Mouse (Mus musculus): ENCODE measurements around the gene F3. TPM values are rescaled to one million over a fixed set of nuclear protein-coding genes. Genes with fewer than 3 reads are reported as not detected.

The F3 gene
- total and polyA plus RNA-seq, 3 experiments: 0.46 to 0.73 (median 0.55) TPM

GRCm38 (mm10) chr3:121720801-121721690, 2.3 kb upstream of the F3 start:
- H3K27ac ChIP-seq (ENCODE audit: insufficient read depth, low read depth): no peak overlapping the region
- no peaks in the 10 kb centered on the region for H3K9me3 ChIP-seq (replicated peaks; ENCODE audit: low read length)
- H3K4me2 ChIP-seq (ENCODE audit: insufficient read depth, low read depth, poor library complexity, severe bottlenecking): peak overlapping the region; percentile 91
- no peaks in the 10 kb centered on the region for H3K36me3 ChIP-seq (replicated peaks in 1 of 2; ENCODE audit: control insufficient read depth in 1 of 2, insufficient read depth in 1 of 2, low read length in 1 of 2)
- H3K4me3 ChIP-seq (replicated peaks in 1 of 3; ENCODE audit: low read depth in 2 of 3, low read length in 2 of 3, poor library complexity in 1 of 3): peak overlapping the region; percentile 15 to 29 (median 18)
- in situ Hi-C loops (cut with MboI; ENCODE audit: low pct_ligation_motif_present, low pct_unique_long_range_greater_than_20kb, low sequenced_read_pairs): loop anchor here (5.0 to 25.0 kb wide), 2 partner anchors 174 to 409 kb away; no protein-coding TSS in a partner anchor
- no peaks in the 10 kb centered on the region for H3K79me2 ChIP-seq (replicated peaks; ENCODE audit: control insufficient read depth, extremely low read depth, insufficient read depth, poor library complexity, severe bottlenecking)
- H3K27me3 ChIP-seq (replicated peaks): no peaks in the 10 kb centered on the region
- TF ChIP-seq ELF1 (IDR thresholded peaks at IDR 0.05; ENCODE audit: low read depth, low read length) (no peak), ZKSCAN1 (IDR thresholded peaks at IDR 0.05; ENCODE audit: borderline replicate concordance, low read depth, low read length) (no peak), EP300 (IDR thresholded peaks at IDR 0.05; ENCODE audit: low read length) (peak; percentile 25; the same call in 1 of the 2 replicates), MYC (IDR thresholded peaks at IDR 0.05; ENCODE audit: low read depth, low read length) (no peak), JUND (conservative IDR thresholded peaks at IDR 0.05; ENCODE audit: low read depth, low read length) (peak; percentile 22; the same call in 1 of the 2 replicates), MEF2A (IDR thresholded peaks at IDR 0.05; ENCODE audit: borderline replicate concordance, low read depth, low read length) (no peak), MAFK (IDR thresholded peaks at IDR 0.05; ENCODE audit: insufficient replicate concordance, low read length) (peak; percentile 94), ETS1 (conservative IDR thresholded peaks at IDR 0.05; ENCODE audit: low read depth, low read length) (peak; percentile 36)
- H3K9ac ChIP-seq (ENCODE audit: insufficient read depth, low read depth): 0 out of 2 replicates have a peak overlapping the region, but pooled peaks have one; percentile 18
- H3K4me1 ChIP-seq (ENCODE audit: control insufficient read depth in 1 of 2, insufficient read depth in 2 of 2): peaks cover 0 to 31% of the 10 kb centered on the region in 2 experiments; a peak in 2 of 4 replicates
- dilution Hi-C loops (cut with MboI; ENCODE audit: extremely low pct_ligation_motif_present, extremely low pct_unique_long_range_greater_than_20kb, low sequenced_read_pairs): no loop called here
- DNase-seq (ENCODE audit: extremely low read depth): peak; percentile 29

GRCm38 (mm10) chr3:121721691-121722070, 1.7 kb upstream of the F3 start:
- H3K4me1 ChIP-seq (ENCODE audit: control insufficient read depth in 1 of 2, insufficient read depth in 2 of 2): peaks cover 0 to 31% of the 10 kb centered on the region in 2 experiments; a peak in 2 of 4 replicates
- H3K9ac ChIP-seq (ENCODE audit: insufficient read depth, low read depth): 0 out of 2 replicates have a peak overlapping the region, but pooled peaks have one; percentile 18
- dilution Hi-C loops (cut with MboI; ENCODE audit: extremely low pct_ligation_motif_present, extremely low pct_unique_long_range_greater_than_20kb, low sequenced_read_pairs): no loop called here
- peak overlapping the region in 2 of 3 experiments; percentile 4 to 29 for H3K4me3 ChIP-seq (replicated peaks in 1 of 3; ENCODE audit: low read depth in 2 of 3, low read length in 2 of 3, poor library complexity in 1 of 3)
- no peaks in the 10 kb centered on the region for H3K36me3 ChIP-seq (replicated peaks in 1 of 2; ENCODE audit: control insufficient read depth in 1 of 2, insufficient read depth in 1 of 2, low read length in 1 of 2)
- peak overlapping the region; percentile 91 for H3K4me2 ChIP-seq (ENCODE audit: insufficient read depth, low read depth, poor library complexity, severe bottlenecking)
- DNase-seq (ENCODE audit: extremely low read depth): peak; percentile 31
- H3K27me3 ChIP-seq (replicated peaks): no peaks in the 10 kb centered on the region
- TF ChIP-seq ETS1 (conservative IDR thresholded peaks at IDR 0.05; ENCODE audit: low read depth, low read length) (peak; percentile 70), EP300 (IDR thresholded peaks at IDR 0.05; ENCODE audit: low read length) (peak; percentile 33), IRF4 (IDR thresholded peaks at IDR 0.05; ENCODE audit: low read depth, low read length) (peak; percentile 63; the same call in 1 of the 2 replicates), BHLHE40 (IDR thresholded peaks at IDR 0.05; ENCODE audit: low read depth, low read length) (peak; percentile 98), SIN3A (IDR thresholded peaks at IDR 0.05; ENCODE audit: low read length) (no peak), MXI1 (IDR thresholded peaks at IDR 0.05; ENCODE audit: low read depth, low read length) (no peak)
- in situ Hi-C loops (cut with MboI; ENCODE audit: low pct_ligation_motif_present, low pct_unique_long_range_greater_than_20kb, low sequenced_read_pairs): loop anchor here (5.0 to 25.0 kb wide), 2 partner anchors 174 to 409 kb away; no protein-coding TSS in a partner anchor
- H3K27ac ChIP-seq (ENCODE audit: insufficient read depth, low read depth): no peak overlapping the region
- H3K79me2 ChIP-seq (replicated peaks; ENCODE audit: control insufficient read depth, extremely low read depth, insufficient read depth, poor library complexity, severe bottlenecking): no peaks in the 10 kb centered on the region
- no peaks in the 10 kb centered on the region for H3K9me3 ChIP-seq (replicated peaks; ENCODE audit: low read length)
